Mouse (Mus musculus): ENCODE measurements around the gene Morc3.

Morc3 gene

DNA sequence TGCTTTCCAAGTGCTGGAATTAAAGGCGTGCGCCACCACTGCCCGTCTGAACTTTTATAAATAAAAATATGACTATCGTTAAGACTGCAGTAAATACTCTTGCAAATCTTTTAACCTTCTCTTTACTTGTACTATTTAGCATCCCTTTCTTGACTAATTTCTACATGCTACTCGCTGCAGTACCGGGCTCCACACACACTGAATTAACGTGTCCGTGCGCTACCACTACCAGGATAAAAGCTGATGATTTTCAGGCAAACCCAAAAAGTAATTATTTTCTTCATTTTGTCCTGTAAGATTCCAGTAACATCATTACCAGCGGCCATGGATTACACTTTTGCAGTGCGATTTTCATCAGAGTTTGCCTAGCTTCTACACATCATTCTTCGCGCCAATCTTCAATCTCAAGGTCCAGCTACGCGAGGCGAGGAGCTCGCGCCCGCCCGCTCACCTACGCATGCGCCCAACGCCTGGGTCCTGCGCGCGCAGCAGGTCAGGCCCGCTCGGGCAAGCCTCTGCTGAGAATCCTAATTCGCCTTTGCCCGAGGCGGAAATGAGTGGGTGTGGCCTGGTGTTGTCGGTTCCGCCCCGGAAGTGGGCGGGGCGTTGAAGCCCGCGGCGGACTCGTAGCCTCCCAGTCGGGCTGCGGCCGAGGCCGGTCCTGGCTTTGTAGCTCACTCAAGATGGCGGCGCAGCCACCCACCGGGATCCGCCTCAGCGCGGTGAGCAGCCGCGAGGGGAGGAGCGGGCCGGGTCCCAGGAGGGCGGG is at the start of gene Morc3:
Gene Morc3, plus strand, starts transcription at position 495 of the 769 bp plus-strand sequence.
- peak; percentile 99 for DNase-seq (ENCODE audit: low read depth)

DNA sequence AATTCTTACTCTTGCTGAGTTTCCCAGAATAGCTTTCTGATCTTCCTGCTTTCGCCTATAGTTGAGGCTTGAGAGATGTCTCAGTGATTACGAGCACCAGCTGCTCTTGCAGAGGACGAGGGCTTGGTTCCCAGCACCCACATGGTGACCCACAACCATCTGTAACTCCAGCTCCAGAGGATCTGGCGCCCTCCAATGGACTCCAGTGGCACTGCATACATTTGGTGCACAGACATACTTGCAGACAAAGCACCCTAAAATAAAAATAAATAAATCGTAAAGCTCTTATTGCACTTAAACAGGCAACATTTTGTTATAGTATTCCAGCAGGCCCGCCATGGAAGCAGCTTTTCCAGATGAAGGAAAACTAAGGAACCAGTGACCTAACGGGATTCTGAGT is 47.7 kb upstream of the Morc3 start:
- DNase-seq (ENCODE audit: low read depth) = no peak

DNA sequence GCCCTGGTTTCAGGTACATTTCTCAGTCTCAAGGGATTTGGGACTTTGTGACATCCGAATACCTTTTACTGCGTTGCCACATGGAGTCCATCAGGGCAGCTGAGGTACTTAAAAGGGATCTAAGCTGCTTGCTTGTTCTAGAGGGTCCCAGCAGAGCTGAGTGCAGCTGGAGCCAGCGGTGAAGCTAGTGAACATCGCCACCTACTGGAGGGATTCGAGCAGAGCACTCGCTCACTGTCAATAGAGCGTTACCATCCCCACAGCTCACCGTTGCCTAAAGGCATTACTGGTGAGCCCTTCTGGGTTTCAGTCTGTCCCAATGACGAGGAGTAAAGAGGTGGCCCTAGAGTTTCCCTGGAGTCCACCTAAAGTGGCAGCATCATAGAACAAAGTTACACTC is 46.1 kb upstream of the Morc3 start:
- peak; percentile 69 for DNase-seq (ENCODE audit: low read depth)

DNA sequence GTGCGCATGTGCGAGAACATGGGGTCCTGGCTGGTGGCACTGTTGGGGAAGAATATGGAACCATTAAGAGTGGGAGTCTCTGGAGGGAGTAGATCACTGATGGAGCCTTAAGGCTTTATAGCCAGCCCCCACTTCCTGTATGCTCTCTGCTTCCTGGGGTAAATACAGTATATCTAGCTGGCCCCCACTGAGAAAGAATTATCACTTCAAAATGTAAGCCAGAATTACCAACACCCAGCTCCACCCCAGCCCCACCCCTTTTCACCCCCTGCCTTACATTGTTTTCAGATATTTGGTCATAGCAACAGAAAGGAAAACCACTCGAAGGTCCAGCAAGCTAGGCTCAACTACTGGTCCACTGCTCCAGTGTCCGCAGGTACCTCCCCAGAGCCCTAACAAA is 43.5 kb upstream of the Morc3 start:
- DNase-seq (ENCODE audit: low read depth) = no peak

DNA sequence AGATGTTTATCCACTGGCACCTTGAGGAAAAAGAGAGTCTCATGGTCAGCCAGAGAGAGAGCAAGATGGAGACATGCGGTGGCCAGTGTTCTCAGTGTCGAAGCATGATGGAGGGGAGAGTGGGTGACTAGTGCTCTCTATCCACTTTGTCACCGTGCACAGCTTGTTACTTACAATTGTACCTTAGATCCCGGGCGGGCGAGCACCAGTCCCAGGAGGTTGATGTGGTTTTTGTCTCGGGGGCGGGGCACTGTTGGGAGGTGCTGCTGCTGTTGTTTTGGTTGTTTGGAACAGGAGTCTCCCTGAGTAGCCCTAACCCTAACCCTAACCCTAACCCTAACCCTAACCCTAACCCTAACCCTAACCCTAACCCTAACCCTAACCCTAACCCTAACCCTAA is 43.0 kb upstream of the Morc3 start:
- DNase-seq (ENCODE audit: low read depth) = no peak

DNA sequence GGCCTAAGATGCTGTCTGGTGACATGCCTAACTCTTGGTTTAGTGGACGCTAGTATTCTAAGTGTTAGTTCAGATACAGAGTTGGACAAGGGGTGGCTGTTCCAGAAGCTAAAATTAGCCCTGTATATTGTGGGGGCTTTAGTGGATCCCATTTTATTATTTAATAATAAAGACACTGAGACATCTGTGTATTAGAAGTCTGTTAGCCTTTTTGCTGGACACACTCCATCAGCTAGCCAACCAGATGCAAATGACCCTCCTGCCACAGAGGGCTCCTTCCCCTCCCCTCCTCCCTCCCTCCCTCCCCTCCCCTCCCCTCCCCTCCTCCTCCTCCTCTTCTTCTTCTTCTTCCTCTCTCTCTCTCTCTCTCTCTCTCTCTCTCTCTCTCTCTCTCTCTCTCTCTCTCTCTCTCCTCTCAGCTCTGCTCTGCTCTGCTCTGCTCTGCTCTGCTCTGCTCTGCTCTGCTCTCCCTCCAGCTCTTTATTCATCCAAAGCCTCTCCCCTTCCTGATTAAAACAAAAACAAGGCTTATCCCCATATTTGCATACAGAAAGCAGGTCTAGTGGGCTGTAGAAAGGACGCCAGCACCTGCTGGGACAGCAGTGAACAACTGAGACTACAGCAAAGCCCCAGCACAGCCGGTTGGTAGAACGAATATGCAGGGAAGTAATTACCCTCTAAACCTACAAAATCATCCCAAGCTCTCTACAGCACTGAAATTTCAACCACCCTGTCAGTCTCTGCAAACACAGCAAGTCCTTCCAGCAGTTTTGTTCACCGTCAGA is 41.8 kb upstream of the Morc3 start:
- no peak for DNase-seq (ENCODE audit: low read depth)

DNA sequence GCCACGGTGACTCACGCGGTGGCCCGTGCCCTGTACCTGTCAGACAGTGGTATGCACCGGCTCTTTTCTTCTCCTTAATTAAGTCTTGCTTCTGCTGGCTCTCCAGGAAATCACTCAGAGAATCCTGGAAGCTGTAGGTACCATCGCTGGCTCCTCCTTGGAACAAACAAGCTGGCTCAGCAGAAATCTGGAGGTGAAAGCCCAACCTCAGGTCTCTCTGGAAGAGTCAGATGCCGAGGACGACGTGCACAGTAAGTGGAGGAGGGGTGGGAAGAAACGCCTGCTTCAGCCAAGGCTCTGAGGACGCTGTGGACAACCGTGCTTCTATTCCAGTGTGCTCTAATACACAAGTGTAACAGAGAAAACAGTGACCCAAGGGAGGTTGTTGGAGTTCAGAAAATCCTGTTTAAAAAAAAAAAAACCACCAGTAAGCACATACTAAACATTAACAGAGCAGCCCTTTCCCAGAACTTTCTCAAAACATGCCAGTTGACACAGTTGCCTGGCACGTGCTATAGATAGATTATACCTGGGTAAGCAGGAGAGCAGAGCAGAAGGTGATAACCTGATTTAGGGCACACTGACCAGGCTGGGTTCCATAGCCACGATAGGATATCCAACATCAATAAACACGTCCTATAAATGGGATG is 38.8 kb upstream of the Morc3 start:
- DNase-seq (ENCODE audit: low read depth) = no peak

DNA sequence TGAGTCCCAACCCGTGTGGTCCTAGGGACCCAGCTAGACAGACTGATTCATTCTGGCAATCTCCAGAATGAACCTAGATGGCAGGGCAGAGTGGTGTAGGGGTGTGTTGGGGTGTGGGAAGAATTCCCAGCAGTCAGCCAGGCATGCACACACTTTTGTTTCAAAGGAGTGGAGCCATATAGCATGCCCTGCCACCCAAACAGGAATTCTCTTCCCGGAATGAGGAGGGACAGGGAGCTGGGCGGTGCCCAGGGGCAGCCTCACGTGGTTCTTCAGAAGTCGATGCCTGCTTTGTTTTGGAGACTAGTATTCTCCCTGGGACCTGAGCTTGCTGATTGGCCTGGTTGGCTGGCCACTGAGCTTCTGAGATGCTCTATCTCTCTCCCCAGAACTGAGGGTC is 37.1 kb upstream of the Morc3 start:
- no peak for DNase-seq (ENCODE audit: low read depth)

DNA sequence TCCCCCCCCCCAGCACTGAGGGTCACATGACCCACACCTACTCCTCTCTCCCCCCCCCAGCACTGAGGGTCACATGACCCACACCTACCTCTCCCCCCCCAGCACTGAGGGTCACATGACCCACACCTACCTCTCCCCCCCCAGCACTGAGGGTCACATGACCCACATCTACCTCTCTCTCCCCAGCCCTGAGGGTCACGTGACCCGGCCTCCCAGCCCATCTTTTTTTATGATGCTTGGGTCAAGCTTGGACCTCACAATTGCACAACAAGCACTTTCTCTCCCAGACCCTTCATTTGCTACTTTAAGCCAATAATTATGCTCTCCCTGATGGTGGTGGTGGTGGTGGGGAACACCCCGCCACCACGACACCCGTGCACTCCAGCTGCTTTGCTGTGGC is 36.5 kb upstream of the Morc3 start:
- DNase-seq (ENCODE audit: low read depth) = no peak

DNA sequence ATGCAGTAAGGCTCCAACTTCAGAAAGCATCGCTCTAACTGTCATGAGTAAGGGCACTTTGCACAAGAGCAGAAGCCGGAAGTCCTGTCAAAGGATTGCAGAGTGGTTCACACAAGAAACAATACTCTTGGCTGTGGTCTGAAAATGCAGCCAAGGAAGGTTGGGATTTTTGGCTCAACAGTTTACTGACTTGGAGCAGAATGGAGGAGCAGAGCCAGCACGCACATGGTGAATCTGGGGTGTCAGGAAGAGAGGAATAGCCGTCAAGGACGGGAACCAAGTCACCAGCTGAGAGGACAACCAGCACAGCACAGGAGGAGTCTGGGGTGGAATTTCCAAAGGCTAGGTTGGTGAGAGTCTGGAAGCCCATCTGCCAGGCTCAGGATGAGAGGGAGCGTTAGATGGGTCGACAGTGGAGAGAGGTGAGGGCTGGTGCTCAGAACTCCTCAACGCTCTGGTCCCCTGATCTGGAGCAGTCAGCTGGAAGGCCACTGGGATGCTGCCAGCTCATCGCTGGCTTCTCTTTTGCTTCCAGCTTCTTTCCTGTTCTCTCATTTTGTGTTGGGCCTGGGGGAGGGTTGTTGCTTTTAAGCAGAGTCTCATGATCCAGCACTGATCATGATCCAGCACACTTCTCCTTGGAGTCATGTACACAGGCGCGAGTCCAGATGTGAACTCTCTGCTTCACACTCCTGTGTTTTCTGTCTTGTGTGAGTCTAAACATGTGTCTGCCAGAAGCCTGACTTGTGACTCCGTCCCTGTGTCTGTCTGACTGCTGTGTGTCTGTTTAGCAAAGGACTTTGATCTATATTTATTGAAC is 34.7 kb upstream of the Morc3 start:
- no peak for DNase-seq (ENCODE audit: low read depth)

DNA sequence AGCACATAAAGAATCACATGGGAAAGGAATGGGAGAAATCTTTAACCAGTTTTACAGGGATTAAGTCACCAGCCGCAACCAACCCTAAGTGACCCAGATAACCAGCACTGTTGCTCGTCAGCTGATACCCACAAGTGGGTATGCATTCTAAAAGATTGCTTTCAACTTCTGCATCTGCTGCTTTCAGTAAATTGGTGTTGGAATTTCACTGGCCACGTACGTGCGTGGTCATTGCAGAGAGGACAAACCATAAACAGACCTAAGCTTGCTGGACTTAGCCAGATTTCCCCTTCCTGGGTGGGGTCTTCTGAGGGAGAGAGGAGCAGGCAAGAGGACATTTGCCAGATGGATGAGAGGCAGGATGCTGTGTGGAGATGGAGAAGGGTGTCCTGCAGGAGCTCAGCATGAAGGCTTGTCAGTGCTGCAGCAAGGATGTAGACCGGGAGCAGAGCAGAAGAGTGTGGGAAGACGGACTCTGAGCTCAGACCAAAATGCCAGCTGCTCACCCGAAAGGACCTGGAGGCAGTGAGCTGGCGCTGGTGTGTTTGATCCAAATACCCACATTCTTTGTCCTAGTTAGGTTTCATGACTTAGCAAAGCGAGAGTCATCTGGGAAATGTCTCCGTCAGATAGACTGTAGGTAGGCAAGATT is 34.0 kb upstream of the Morc3 start:
- no peak for DNase-seq (ENCODE audit: low read depth)

DNA sequence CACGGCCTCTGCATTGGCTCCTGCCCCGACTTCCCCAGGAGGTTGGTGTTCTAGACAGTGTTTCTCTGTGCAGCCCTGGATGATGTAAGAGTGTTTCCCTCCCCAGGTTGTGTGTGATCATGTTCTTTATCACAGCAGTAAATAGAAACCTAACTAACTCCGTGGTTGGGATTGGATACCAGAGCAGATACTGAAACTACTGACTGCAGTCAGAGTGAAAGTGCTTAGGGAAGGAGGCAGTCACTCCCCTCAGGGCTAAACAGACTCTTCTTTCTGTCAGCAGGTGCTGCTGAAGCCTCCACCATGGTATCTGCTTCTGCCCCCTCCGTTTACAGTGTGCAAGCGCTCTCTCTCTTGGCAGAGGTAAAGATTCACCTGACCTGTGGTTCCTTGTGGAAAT is 33.3 kb upstream of the Morc3 start:
- peak; percentile 78 for DNase-seq (ENCODE audit: low read depth)

DNA sequence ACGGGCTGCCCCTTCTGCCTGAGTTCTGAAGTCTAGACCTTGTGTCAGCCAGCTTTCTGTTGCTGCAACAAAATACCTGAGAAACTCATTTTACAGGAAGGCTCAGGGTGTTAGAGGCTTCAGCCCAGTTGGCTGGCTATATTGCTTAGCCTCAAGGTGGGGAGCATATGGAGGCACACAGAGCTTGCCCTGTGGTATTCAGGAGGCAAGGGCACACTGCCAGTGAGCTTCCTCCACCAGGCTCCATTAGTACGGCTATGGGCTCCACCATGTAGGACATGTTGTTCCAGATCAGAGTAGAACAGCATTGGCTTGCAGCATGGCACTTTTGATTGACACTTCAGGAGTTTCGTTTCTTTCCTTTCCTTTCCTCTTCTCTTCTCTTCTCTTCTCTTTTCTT is 32.9 kb upstream of the Morc3 start:
- DNase-seq (ENCODE audit: low read depth) = no peak

DNA sequence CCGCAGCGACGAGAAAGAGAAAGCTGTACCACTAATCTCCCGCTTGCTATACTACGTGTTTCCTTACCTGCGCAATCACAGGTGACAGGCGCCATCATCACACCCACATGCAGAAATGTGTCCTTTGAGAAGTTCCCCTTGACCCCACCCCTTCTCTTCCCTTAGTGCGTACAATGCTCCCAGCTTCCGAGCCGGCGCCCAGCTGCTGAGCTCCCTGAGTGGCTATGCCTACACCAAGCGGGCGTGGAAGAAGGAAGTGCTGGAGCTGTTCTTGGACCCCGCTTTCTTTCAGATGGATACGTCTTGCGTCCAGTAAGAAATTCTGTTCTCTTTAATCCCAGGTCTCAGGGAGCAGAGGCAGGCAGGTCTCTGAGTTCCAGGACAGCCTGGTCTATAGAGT is 32.0 kb upstream of the Morc3 start:
- DNase-seq (ENCODE audit: low read depth) = no peak

DNA sequence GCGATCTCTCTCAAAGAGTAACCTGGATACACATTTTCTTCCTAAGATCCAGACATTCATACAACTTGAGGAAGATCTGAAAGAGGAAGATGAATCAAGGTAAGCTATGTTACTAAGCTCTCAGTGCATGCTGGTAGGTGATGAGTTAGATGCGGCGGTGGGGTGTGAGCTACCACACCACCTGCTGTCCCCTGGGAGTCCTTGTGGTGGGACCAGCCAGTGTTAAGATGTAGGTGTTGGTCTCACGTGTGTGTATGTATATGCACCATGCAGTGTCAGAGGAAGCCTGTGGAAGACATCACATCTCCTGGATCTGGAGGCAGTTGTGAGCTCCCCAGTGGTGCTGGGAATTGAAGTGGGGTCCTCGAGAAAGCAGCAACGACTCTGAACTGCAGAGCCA is 24.8 kb upstream of the Morc3 start:
- no peak for DNase-seq (ENCODE audit: low read depth)

DNA sequence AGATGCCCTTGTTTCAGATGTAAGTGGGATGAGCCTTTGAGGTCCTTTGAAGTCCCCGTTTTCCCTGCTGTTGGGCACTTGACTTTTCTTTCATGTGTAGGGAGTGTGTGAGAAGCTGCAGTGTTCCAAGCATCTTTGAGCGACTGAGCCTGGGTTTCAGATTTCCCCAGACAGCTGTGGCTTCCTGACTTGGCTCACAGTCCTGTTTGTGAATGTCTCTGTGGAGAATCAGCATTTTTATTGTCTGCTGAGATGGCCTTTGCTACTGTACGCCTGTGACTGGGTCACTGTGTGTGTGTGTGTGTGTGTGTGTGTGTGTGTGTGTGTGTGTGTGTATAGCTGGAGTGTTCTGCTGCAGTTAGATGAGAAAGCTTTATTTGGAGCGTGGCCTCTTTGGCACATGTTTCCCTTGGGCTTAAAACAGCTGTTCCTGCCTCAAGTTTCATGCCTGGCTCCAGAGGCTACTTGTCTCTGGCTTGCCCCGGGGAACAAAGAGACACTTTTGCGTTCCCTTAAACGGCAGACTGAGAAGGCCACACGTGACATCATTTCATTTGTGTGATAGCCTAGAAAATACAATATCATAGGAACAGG is 23.9 kb upstream of the Morc3 start:
- no peak for DNase-seq (ENCODE audit: low read depth)

DNA sequence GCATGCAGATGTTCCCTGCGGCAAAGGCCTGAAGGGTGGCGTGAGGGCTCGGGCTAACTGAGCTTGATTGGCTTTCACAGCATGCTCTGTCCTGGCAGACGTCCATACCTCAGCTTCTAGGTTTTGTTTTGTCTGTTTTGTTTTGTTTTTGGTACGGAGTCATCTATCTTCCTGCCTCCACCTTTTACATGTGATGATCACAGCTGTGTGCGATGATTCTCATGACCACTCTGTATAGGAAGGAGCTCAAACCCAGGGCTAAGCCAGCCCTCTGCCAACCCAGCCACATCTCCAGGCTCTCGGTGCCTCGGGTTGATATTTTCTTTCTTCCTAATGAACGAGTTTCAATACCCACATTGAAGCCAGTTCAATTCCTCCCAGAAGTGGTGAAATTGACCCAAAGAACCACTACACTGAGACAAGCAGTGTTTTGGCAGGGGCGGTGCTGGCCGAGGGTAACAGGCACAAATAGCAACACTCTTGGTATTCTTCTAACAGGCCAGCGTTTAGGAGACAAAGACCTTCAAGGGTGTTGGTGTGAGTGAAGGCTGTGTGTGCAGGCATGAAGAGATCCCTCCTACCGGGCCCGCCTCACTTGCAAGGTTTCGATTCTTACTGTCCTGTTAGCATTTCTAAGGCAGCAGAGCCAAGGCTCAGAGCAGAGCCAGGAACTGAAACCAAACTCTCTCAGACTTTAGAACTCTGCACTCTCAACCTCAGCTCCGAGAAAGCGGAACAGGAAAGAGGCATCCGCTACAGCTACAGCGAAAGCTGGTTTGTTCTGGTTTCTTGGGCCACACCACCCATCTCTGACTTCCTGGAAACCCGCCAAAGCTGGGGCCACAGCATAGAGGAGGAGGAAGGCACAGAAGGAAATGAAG is 15.8 kb upstream of the Morc3 start:
- DNase-seq (ENCODE audit: low read depth) = peak; percentile 94

DNA sequence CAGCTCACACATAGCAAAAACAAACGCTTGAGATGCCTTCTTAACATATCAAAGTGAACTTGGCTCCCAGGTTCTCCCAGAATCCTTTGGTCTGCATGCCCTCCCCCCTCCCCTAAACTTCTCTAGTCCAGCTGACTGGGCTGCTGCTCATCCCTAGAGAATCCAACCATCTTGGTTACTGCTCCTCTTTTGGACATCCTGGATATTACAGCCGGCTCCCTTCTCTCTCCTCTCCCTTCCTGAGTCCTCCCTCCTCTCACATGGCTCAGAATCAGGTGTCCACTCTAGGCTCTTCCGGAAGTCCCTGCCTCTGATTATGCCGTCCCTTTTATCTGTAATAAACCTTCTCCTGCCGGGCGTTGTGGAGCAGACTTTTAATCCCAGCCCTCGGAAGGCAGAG is 15.1 kb upstream of the Morc3 start:
- DNase-seq (ENCODE audit: low read depth) = no peak

DNA sequence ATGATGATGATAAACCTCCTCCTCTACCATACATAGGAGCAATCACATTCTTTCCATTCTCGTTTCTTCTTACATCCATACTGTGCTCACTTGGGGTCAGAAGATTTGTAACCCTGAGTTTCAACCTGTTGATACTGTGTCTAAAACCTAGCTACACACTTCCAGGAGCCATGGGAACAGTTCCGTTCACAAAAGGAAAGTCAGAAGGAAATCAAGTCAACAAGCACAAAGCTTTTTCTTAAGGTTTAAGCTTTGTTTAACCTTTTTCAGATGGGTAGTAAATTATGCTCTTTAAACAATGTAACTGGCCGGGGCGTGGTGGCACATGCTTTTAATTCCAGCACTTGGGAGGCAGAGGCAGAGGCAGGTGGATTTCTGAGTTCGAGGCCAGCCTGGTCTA is 14.6 kb upstream of the Morc3 start:
- no peak for DNase-seq (ENCODE audit: low read depth)

DNA sequence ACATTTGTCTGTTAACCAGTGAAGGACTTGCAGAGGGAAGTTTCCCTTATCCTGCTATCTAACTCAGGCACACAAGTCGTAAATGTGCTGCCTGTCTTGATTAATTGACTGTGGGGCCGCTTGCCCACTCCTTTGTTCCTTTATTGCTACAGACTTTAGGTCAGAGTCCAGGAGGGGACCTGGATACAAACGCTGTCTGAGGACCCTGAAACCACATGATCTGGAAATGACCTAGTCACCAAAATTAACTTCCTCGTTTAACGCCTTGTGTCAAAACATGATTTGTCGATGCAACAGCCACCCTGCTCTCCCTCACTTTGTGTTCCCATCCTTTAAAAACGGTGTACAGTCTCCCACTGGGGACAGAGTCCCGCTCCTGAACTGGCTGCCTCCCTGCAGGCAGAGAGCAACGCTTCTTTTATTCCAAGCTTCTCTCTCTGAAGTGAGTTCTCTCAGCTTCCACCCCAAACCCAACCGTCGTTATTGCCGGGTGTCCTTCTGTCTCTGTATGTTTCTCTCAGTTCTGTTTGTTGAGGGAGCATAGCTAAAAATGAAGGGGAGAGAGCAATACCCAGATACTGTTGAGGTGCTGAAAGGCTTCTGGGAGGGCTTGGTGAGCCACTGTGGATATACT is 13.1 kb upstream of the Morc3 start:
- DNase-seq (ENCODE audit: low read depth) = no peak

Data from induced T-regulatory cell, adult 2 months (primary cell).